Mouse (Mus musculus) brown adipose tissue, adult 24 weeks (tissue): Measurements from ENCODE around the gene Ccnb1ip1. TPM values are rescaled to one million over a fixed set of nuclear protein-coding genes. Genes with fewer than 3 reads are reported as not detected.

Source experiments
- H3K27ac ChIP-seq: fragments of 200-500 bp; replicated peaks from 2 replicates; pipeline ENCODE4 v1.5.1; 2012; ENCODE audit warnings: low read depth, mild to moderate bottlenecking, low read length
- H3K4me1 ChIP-seq: fragments of 200-500 bp; 2 replicates; pipeline ENCODE4 v1.6.1; 2012; ENCODE audit warnings: low read length, mixed read lengths; ENCODE audit not compliant: control insufficient read depth, insufficient read depth, insufficient read length
- H3K4me3 ChIP-seq: fragments of 200-500 bp; 2 replicates; pipeline ENCODE4 v1.5.1; 2012; ENCODE audit warnings: low read depth, mild to moderate bottlenecking, low read length, moderate library complexity; ENCODE audit not compliant: insufficient read depth
- polyA plus RNA-seq: library from polyadenylated mRNA; stranded (reverse); fragments of >200 nt; gene quantifications from 2 replicates; pipeline ENCODE4 v1.2.4, GENCODE M21; 2012; ENCODE audit not compliant: missing spikeins, insufficient read depth, insufficient read length

The Ccnb1ip1 gene
- polyA plus RNA-seq, 1 experiment, result not detected

DNA sequence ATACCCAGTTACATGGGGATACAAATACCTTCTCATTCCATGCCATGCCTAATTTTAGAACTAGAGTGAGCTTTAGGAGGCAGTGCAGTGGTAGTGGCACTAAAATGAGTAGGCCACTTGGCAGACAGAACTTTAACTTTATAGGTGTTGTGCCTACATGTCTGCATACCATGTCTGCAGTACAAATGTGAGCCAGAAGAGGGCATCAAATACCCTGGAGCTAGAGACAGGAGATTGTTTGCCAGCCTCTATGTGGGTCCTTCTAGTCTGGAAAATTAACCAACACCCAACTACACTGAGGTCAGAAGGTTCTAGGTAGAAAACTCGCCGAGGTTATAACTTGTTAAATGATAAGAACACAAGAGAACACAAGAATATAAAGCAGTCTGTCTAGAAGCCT is 9.0 kb downstream of the Ccnb1ip1 start:
- no peak overlapping the region for H3K27ac ChIP-seq
- H3K4me3 ChIP-seq, result no peak overlapping the region
- H3K4me1 ChIP-seq, result no peaks in the 10 kb centered on the region

DNA sequence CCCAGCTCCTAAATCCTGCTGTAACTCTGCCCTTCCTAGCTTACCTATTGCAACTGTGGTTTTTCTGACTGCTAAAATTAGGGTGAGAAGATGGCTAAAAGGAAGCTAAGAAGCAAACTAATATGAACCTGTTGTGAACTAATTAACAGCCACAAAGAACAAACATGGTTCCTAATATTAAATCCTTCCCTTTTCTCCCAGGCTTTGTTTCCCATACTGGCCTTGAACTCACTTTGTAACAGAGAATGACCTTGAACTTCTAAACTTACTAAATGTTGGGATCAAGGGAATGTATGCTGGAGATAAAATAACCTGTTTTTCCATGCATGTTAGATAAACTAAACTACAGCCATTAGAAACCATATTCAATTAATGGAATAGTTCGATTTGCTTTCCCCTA is 11.1 kb downstream of the Ccnb1ip1 start:
- Histone ChIP-seq H3K4me3 (no peak overlapping the region), H3K27ac (no peak overlapping the region), H3K4me1 (no peaks in the 10 kb centered on the region)

DNA sequence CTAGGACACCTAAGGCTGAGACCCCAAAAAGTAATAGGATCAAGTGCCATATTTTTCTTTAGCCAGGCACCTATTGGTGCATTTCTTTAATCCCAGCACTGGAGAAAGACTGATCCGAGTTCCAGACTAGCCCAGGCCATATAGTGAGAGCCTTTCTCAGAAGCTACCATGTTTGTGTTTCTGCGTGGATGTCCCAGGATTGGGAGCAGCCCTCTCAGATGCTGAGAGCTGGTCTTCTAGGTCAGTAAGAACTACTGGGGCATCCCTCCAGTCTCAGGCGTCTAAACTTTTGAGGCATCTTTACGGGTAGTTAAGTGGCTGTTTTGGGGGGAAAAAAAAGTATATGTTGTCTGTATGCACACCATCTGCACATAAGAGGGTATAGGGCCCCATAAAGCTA is 11.6 kb downstream of the Ccnb1ip1 start:
- Histone ChIP-seq H3K27ac (no peak overlapping the region), H3K4me3 (no peak overlapping the region), H3K4me1 (no peaks in the 10 kb centered on the region)

DNA sequence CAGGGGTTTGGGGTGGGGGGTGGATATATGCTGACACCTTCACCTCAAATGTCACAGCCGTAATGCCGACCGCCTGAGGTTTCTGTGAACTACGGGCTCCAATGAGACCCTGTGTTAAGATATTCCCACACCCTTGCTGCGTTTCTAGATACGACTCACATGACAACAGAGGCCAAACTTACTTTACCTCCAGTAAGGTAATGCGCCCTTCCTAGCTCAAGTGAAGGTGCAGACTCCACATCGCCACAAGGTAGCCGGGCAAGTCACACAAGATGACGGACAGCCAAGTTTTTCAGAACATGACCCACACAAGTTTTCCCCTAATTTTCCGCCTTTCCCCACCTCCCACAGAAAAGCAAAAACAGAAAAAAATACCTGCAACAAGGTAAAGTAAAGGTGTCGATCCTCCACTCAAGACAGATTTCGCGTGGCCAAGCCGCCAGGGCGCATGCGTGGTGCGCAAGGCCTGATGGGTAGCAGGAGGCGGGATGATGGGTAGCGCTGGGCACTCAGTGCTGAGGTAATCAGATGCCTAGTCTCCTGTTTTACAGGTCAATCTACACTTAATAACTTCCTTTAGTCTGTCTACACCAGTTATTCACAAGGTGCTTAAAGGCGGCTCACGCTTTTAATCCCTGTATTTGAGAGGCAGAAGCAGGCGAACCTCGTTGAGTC is 12.1 kb downstream of the Ccnb1ip1 start:
- H3K4me3 ChIP-seq, result no peak overlapping the region
- no peak overlapping the region for H3K27ac ChIP-seq
- H3K4me1 ChIP-seq, result no peaks in the 10 kb centered on the region

DNA sequence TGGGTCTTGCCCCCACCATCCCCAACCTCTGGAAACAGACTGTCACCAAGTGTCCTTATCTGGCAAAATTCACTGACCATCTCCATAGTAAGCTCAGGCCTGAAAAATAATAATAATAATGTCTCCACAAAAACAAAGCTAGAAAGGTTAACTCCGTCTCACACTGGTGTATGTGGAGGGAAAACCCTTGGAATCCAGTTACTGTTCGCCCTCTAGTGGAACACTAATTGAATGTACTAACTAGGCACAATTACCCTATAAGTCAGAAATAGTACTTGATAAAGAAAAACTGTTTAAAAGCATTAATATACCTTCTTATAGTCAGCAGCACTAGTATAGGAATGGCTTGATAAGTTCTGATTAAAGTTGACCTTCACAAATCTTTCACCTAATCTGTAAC is 19.4 kb downstream of the Ccnb1ip1 start:
- Histone ChIP-seq H3K27ac (no peak overlapping the region), H3K4me1 (no peaks in the 10 kb centered on the region), H3K4me3 (no peak overlapping the region)

DNA sequence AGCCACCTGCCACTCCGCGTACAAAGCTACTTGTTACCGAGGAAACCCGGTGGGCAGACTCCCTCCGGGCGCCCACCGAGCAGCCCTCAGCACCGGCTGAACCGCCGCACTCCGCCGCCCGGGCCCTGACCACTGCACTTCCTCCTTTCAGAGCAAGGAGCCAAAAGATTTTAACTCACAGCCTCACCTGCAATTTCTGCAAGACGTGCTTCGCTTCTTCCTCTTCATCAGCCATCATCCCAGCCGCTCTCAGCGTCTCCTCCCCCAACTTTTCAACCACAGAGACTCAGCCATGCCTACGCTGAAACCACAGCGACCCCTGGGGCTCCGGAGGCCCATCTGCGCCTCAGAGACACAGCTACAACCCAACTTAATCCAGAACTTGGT is 22.3 kb downstream of the Ccnb1ip1 start, which contains the start of gene Ttc5:
Ttc5 (minus strand) TSS at position 269 of the 387 bp plus-strand sequence.
- Histone ChIP-seq H3K4me1 (no peaks in the 10 kb centered on the region), H3K27ac (no peak within 1 kb of the TSS), H3K4me3 (peak within 1 kb of the TSS; percentile 91)

DNA sequence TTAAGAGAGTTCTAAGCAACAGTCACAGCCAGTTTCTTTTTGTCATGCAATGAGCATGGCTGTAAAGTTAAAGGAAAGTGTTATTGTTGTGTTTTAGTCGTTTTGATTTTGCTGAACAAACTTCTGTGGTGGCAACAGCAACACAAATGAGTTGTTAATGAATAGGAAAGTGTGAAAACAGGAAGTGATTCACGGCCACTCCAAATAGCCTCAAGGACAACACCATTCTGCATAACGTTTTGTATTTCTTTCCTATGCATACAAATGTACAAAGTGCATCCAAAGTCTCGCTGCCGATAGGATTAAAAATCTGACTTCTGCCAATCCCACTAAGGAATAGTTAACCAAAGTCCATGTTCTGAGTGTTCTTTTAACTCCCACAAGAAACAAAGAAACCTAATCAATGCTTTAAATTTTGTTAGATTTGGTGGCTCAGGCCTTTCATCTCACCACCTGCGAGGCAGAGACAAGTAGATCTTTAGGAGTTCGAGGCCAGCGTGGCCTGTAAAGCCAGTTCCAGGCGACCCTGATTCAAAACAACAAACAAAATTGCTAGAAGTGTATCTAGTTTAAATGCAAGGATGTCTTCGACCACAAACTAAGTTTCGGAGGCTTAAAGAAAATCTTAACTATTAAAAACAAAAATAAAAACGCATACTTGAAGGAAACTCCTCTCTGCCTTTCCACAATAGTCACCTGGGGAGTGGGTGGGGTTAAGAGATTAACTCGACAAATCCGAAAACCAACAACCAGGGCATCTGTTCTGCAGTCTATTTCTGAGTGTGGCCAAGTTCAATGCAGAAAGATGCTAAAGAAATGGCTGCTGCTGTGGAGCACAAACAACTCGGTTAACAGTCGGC is 22.9 kb downstream of the Ccnb1ip1 start:
- peak overlapping the region; percentile 91 for H3K4me3 ChIP-seq
- no peak overlapping the region for H3K27ac ChIP-seq
- H3K4me1 ChIP-seq, result no peaks in the 10 kb centered on the region

DNA sequence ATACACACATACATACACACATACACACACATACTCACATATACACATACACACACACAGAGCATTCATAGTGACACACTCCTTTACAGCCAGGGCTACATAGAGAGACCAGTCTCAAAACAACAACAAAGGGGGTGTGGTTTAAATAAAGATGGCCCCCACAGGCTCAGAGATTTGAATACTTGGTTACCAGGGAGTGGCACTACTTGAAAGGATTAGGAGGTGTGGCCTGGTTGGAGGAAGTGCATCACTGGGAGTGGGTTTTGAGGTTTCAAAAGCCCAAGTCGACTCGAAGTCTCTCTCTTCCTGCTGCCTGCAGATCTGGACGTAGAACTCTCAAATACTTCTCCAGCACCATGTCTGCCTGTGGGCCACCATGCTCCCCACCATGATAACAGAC is 25.4 kb downstream of the Ccnb1ip1 start:
- no peaks in the 10 kb centered on the region for H3K4me1 ChIP-seq
- no peak overlapping the region for H3K4me3 ChIP-seq

DNA sequence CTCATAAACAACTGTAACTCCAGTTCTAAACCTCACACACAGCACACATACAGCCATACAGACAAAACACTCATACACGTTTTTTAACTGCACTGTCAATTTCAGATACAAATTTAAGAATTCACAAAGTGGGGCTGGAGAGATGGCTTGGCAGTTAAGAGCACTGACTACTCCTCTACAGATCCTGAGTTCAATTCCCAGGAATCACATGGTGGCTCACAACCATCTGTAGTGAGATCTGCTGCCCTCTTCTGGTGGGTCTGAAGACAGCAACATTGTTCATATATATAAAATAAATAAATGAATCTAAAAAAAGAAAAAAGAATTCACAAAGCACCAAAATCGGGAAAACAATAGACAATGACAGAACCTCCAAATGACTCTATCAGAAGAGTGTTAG is 36.2 kb downstream of the Ccnb1ip1 start:
- H3K27ac ChIP-seq, result no peak overlapping the region
- H3K4me3 ChIP-seq, result no peak overlapping the region
- H3K4me1 ChIP-seq, result no peaks in the 10 kb centered on the region

More for the DNA sequence above, 25.4 kb downstream of the Ccnb1ip1 start:
- no peak overlapping the region for H3K27ac ChIP-seq

DNA sequence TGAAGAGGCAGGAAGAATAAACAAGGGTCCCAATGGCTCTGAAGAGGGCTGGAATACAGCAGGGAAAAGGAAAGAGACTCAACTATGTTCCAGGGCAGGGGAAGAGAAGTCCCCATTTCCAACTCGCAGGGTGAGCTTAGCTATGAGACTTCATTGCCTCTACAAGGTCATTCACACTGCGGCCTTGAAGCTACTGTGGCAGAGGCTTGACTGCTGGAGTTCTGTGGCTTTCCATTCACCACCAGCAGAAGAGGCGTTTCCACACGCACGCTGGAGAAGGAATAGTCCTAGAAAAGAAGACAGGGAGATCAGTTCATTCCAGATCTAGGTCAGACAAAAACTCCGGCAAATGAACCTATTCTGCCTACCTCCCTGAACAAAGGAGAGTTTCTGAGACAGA is 41.8 kb downstream of the Ccnb1ip1 start:
- H3K4me3 ChIP-seq, result no peak overlapping the region
- H3K4me1 ChIP-seq, result no peaks in the 10 kb centered on the region
- no peak overlapping the region for H3K27ac ChIP-seq

DNA sequence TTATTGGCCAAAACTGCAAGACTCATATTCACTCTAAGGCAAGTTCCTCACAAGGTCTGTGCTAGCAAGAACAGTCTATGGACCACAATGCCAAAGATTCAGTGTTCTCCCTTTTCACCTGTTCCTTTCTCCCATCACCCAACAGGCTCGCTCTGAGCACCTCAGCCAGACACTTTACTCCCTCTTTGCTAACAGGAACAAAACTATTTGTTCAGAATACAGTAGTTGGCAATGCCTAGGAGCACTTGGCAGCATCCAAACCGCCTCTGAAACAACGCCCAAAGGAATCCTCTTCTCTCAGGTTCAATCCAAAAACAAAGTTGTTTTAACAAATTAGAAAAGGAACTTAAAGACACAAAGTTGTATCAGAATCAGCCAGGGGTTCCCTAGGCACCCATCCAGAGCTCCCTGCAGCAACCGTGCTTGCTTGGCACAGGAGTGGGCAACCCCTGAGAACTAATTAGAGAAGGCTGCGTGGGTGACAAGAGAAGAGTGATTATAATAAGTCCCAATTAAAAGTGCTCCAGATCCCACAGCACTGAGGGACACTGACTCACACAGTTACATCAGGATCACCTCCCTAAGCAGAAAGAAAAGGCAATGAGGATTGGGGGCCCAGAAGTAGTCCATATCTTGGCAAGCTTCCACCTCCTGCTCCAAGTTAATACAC is 49.0 kb downstream of the Ccnb1ip1 start:
- Histone ChIP-seq H3K4me1 (no peaks in the 10 kb centered on the region), H3K27ac (no peak overlapping the region)

DNA sequence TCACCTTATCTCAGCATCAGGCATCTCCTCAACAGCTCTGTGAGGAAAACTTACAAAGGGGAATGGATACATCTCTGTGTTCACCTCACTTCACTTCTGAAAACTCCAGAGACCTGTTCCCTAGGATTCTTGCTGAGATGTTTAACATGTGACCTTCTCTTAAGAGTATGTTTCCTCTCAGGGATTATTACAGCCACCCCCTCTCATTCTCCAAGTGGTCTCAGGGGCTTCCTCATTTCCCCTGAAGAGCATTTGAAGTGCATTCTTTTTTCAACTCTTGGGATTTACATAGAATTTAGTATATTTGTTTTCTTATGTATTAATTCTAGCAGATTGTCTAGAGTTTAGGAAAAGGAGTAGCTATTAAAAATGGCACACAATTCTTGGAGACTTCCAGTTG is 62.5 kb downstream of the Ccnb1ip1 start, which contains the start of gene Olfr749:
Olfr749 (minus strand) TSS at position 101 of the 400 bp plus-strand sequence.
- Histone ChIP-seq H3K4me3 (no peak within 1 kb of the TSS), H3K4me1 (no peaks in the 10 kb centered on the region), H3K27ac (no peak within 1 kb of the TSS)

More for the DNA sequence above, 49.0 kb downstream of the Ccnb1ip1 start:
- no peak overlapping the region for H3K4me3 ChIP-seq

DNA sequence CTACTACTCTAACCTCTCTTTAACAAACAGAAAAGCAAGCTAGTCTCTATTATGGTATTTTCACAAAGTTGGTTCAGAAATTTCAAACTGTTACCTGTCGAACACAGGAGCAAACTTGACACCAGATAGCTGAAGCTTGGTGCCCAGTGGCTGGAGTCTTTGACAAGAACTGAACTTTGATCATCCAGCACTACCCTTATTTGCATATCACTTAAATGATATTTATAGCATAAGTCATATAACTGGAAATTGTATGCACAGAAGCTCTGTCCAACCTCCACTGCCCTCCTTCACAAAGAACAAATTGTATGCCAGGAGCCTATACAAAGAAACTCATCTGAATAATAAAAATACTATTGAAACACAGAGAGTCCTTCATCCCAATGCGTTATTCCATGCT is 65.9 kb downstream of the Ccnb1ip1 start:
- Histone ChIP-seq H3K4me3 (no peak overlapping the region), H3K27ac (no peak overlapping the region), H3K4me1 (no peaks in the 10 kb centered on the region)

DNA sequence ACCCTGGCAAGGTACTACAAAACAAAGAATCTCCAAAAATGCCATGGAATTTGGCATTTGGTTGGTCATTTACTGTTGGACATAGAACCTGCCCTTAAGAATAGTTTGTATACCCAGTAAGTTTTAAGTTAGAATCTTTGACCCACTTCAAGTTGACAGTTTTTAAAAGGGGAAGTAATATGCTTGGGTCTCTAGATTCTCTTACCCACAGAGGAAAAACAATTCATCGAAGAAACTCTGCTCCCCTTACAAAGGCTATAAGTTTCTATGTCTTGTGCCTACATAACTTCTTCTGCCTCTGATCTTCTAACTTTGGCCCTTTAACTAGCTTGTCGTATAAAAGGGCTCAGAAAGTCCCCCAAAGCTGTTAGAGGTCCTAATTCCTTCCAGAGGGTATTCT is 67.2 kb downstream of the Ccnb1ip1 start:
- Histone ChIP-seq H3K27ac (no peak overlapping the region), H3K4me3 (no peak overlapping the region), H3K4me1 (no peaks in the 10 kb centered on the region)
